Mouse (Mus musculus) C2C12 (cell line): ENCODE data around the gene Serp2.

Source experiments
- CEBPB ChIP-seq: IDR thresholded peaks from one replicate; pipeline ENCODE4 v1.6.1; 2011; ENCODE audit warnings: low read depth, mild to moderate bottlenecking, control low read depth, moderate library complexity
- CTCF ChIP-seq: IDR thresholded peaks from one replicate; pipeline ENCODE4 v1.5.1; 2011; ENCODE audit not compliant: control insufficient read depth, insufficient read depth, insufficient read length
- FOSL1 ChIP-seq: IDR thresholded peaks from one replicate; pipeline ENCODE4 v1.8.0; 2011; ENCODE audit warnings: mild to moderate bottlenecking, low read length; ENCODE audit not compliant: poor library complexity, insufficient read depth, severe bottlenecking

GRCm38 (mm10) chr14:76601654-76602053, 45.0 kb upstream of the Serp2 start:
- no peak for TF ChIP-seq CTCF
- TF ChIP-seq FOSL1, result no peak
- TF ChIP-seq CEBPB, result no peak
